Mouse (Mus musculus) Patski (cell line): ENCODE measurements around the gene Gm3558. TPM values are rescaled to one million over a fixed set of nuclear protein-coding genes. Genes with fewer than 3 reads are reported as not detected.
"Not testable (repeated sequence)": the region's sequence is repeated elsewhere in the genome, so short reads cannot be mapped to it uniquely, and the experiment has no call there.

ENCODE experiments used
- ATAC-seq: fragments of 100-300 bp; one replicate; pipeline ENCODE4 v1.8.0; 2021
- CTCF ChIA-PET: fragments of 350-600 bp; sonication (Branson Sonifier 250); formaldehyde crosslinking; loops from one replicate; lab custom pipeline; 2022; ENCODE audit warnings: inconsistent platforms; lab: Charles Lee
- POLR2A ChIA-PET: fragments of 350-600 bp; sonication (Branson Sonifier 250); formaldehyde crosslinking; loops from one replicate; lab custom pipeline; 2022; ENCODE audit warnings: antibody characterized with exemption, inconsistent platforms; lab: Charles Lee
- DNase-seq: peaks from one replicate; pipeline ENCODE4 v3.0.0-alpha.2; 2011; ENCODE audit warnings: low read depth, low spot score
- H3K27me3 ChIP-seq: fragments of 371-371 bp; one replicate; pipeline ENCODE4 v1.5.1; 2021
- CTCF ChIP-seq: fragments of 100-300 bp; IDR thresholded peaks from one replicate; pipeline ENCODE4 v1.5.1; 2021
- in situ Hi-C: fragments of 300-500 bp; cut with MboI; formaldehyde crosslinking; loops from 3 replicates; pipeline ENCODE4 v1.11.1; 2018; ENCODE audit warnings: low pct_unique_long_range_greater_than_20kb, mixed read lengths
- polyA plus RNA-seq: library from polyadenylated mRNA; unstranded; gene quantifications from one replicate; pipeline ENCODE4 v1.2.3, GENCODE M21; 2021

Gm3558 gene
- polyA plus RNA-seq = not detected

GRCm38 (mm10) chr14:7568382-7568781 is at the start of gene Gm3558:
Gm3558 (minus strand) TSS chr14:7568566.
- CTCF ChIA-PET, in situ Hi-C loops, DNase-seq, ATAC-seq, H3K27me3 ChIP-seq, POLR2A ChIA-PET: not testable (repeated sequence)

- in situ Hi-C loops, H3K27me3 ChIP-seq, POLR2A ChIA-PET, ATAC-seq, CTCF ChIA-PET, DNase-seq: not testable (repeated sequence)
These were observed 27.1 kb upstream of the Gm3558 start, which contains the start of gene Gm10338 for GRCm38 (mm10) chr14:7595492-7595891. Gm10338 (minus strand) TSS chr14:7595592.

- H3K27me3 ChIP-seq, CTCF ChIA-PET, POLR2A ChIA-PET, in situ Hi-C loops, ATAC-seq, DNase-seq: not testable (repeated sequence)
These were observed 476 bp downstream of the Gm3558 start for GRCm38 (mm10) chr14:7567890-7568289.

GRCm38 (mm10) chr14:7567266-7567665 is 1.1 kb downstream of the Gm3558 start:
- DNase-seq, ATAC-seq, H3K27me3 ChIP-seq, in situ Hi-C loops, CTCF ChIA-PET, POLR2A ChIA-PET: not testable (repeated sequence)
- peak; percentile 42 for TF ChIP-seq CTCF

Other genes starting within 250 kb of the Gm3558 start
- gene Gm5797, start 236.2 kb downstream of the Gm3558 start, polyA plus RNA-seq = not detected
- gene Gm8374, start 203.4 kb downstream of the Gm3558 start, polyA plus RNA-seq = not detected
- not detected for gene Gm3755, start 117.6 kb downstream of the Gm3558 start, polyA plus RNA-seq
- gene Gm3752, start 84.8 kb downstream of the Gm3558 start, polyA plus RNA-seq = not detected
- not detected for gene Gm10338, start 27.0 kb upstream of the Gm3558 start, polyA plus RNA-seq
- gene Gm10128, start 75.4 kb upstream of the Gm3558 start, polyA plus RNA-seq = not detected
- not detected for gene Gm26661, start 223.0 kb upstream of the Gm3558 start, polyA plus RNA-seq
- gene Flnb, start 249.4 kb upstream of the Gm3558 start, polyA plus RNA-seq = 124 TPM